Mouse (Mus musculus) testis, adult 2 months (tissue): ENCODE measurements around the gene Srgap1.

Experiments
- CTCF ChIP-seq: fragments of 200-500 bp; IDR thresholded peaks from 2 replicates; pipeline ENCODE4 v1.5.1; 2012; ENCODE audit warnings: low read depth, mild to moderate bottlenecking, inconsistent platforms, low read length, moderate library complexity; ENCODE audit not compliant: control insufficient read depth, insufficient read depth, insufficient replicate concordance
- POLR2A ChIP-seq: fragments of 200-500 bp; IDR thresholded peaks from 2 replicates; pipeline ENCODE4 v1.6.1; 2012; ENCODE audit warnings: low read depth, mild to moderate bottlenecking, inconsistent platforms, low read length, moderate library complexity; ENCODE audit not compliant: control insufficient read depth

DNA sequence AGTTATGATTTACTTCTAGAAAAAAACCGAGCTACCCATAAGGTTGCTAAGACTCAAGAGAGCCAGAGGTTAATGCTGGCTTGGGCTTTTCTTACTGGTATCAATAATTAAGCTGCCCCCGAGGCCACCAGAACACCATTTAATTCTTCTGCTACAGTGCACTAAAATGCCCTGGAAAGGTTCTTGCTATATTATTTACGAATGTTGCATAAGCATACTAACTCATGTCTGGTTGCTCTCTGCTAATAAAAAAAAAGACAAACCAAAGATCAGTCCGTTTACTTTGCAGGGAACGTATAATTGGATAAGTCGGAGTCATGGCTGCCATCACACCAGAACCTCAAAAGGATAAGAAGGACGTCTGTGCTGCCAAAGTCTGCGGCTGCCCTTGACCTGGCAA lies 128.1 kb downstream of the Srgap1 start:
- TF ChIP-seq CTCF (no peak), POLR2A (no peak)
